Mouse (Mus musculus) erythroid progenitor cell, adult 5-6 weeks (primary cell): ENCODE results near the gene Gfm1. TPM values are rescaled to one million over a fixed set of nuclear protein-coding genes. Genes with fewer than 3 reads are reported as not detected.

Experiments used
- ATAC-seq: replicated peaks from 2 replicates; pipeline ENCODE4 v1.8.0; 2016; ENCODE audit warnings: moderate number of reproducible peaks, mild to moderate bottlenecking, moderate TSS enrichment, inconsistent platforms; ENCODE audit not compliant: poor library complexity, low FRiP score, severe bottlenecking
- total RNA-seq, 2 experiments: library from RNA; stranded (forward) in 1 of 2; stranded (reverse) in 1 of 2; fragments of 150-400 nt in 1 of 2; fragments of 186-747, 209-891 nt in 1 of 2; gene quantifications; 2 replicates each; pipeline versions ENCODE4 v1.2.3 to v1.2.4; 2015 to 2017; ENCODE audit warnings: low replicate concordance in 2 of 2

Gene Gfm1
- total RNA-seq, 2 experiments from 2014 or later: 13.4 to 23.8 TPM

DNA sequence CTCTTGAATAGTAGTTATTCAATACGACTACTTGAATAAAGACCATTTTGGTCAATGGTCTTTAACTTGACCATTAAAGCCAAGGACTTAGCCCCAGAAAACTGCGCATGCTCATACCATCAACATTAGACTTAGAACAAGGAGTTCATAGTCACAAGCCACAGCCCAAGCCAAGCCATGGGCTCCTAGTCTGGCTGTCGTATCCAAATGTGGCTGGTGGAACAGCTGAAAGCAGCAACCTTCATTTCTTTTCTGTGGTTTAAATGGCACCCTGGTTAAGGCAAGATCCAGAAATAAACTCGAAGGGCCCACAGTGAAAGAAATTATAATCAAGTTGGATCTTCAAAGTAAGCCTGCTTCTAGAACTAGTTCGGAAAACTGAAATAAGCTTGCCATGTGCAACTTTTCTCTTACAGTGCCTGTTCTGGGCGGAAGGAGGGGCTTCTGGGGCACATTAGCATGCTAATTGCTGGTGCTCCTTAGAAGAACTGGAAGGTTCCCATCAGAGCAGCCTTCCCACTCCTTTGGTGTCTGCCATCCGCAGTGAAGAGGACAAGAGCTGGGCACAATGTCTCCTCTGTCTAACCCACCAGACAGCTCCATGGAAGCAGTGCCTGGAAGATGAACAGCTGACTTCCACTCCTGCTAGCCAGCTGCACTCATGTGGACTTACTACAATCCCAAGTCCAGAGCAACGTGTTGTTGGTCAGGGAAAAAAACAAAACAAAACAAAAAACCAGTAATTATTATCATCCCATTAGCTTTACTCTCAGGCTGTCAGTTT is 62.4 kb downstream of the Gfm1 start:
- ATAC-seq: no peak

DNA sequence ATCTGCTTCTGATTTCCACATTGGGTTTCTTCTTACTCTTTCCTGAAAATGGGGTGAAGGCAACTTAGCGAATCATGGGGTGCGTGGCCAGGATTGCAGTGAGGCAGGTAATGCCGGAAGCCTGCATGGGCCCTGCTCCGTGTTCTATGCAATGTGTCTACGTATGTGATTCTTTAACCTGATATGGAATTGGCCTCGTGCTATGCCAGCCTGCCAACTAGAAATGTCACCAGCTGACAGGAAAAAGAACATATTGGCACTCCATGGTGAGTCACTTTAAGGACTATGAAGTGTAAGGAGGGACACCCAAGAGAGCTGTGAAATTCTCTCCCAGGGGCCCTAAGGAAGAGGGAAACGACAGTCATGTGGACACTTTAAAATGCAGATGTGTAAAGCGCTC is 63.2 kb downstream of the Gfm1 start:
- ATAC-seq: no peak

DNA sequence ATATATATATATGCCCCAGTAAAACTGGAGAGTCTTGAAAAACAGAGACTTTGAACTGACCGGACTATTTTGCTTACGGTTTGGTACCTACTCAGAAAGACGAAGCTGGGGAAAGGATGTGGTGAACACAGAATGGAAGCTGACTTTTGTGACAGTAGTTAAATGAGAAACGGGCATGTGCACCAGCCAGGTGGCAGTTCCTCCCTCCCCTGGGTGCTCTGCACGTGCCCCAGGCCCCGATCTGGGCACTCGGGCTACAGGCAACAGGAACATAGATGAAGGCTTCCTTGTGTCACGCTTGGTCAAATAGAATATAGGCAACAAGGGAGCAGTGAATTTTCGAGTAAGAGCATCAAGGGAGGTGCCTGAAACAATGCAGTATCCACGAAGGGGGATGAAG is 66.4 kb downstream of the Gfm1 start:
- no peak for ATAC-seq

DNA sequence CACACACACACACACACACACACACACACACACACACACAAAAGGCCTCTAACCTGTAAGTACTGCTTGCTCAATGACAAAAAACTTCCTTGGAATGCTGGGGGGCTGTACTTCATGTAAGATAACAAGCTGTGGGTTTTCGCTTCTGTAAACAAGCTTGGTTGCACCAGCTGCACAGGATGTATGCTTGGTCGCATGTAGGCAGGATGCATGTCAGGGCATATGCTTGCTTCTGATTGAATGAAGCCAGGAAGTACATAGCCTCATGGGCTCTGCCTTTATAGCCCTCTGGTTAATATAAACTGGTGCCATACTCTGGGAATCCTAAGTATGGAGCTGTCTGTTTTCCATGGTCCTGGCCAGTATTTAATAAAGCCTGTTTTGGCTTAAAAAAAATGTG is 68.1 kb downstream of the Gfm1 start:
- ATAC-seq: no peak

DNA sequence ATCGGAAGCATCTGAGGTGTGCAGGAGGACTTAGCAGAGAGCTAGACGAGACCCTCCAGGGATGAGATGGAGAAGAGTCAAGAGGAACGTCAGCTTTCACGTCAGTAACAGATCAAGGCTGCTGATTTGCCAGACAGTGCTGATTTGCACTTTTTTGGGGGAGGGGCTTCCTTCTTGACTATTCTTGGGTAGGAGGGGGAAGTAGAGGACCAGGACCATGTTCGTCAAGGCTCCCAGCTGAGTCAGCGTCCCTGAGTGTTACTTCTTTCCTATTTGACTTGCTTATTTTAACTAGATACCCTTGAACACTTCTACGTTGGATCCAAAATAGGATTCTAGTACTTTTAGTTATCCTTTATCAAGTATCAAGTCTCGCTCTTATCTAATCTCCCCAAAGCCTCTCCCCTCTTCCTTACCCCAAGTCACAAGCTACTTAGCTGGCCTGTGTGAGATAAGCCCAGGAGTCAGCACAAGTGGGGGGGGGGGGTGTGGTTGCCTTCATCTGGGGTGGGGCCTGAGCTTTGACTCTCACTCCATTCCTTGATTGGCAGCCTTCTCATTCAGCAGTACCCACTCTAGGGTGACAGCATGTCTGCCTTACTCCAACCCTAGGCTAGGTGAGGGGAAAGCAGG is 69.0 kb downstream of the Gfm1 start:
- no peak for ATAC-seq

DNA sequence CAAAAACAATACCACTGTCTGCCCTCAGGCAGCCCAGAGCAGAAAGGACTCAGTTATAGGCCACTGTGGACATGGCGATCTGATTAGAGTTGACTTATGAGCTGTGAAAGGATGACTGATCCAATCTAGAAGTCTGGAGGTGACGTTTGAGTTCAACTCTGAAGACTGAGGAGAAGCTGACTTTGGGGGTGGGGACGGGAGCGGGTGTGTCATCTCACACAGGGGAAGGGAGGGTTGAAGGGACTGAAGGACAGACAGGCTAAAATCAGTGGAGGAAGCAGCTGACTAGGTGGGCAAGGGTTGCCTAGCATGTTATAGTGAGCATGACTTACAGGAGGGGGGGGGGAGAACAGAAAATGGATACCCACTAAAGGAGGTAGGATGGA is 69.5 kb downstream of the Gfm1 start:
- ATAC-seq: no peak

DNA sequence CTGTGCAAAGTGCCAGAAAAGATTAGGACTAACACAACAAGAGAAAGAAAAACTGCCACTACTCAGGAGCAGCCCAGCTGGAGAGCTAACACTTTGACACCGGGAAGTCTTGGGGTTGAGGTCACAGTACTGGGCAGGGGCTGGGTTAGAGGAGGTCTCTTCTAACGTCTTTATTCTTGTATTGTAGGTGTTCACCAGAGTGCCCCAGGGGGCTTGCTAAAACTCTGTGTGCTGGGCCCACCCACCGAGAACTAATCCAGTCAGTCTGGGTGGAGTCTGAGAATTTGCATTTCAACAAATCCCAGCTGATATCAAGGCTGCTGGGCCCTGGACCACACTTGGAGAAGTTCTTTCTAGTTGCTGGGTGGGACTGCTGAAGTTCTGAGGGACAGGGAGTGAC is 74.0 kb downstream of the Gfm1 start:
- no peak for ATAC-seq

DNA sequence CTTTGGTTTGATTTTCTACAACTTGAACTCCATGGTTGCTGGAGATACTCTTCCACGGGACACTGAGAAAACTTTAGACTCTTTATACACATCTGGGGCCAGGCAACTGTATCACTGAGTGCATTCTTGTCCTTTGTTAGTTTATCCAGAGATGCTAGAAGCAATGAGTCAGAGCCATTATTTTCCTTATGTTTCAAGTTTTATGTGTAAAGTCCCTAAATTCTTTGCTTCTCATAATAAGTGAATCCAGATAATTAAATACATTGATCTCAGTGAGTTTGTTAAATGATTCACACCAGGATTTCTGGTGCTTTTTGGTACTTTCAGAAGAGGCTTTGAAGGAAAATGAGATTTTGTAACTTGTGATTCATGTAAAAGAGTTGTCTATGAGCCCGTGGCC is 75.4 kb downstream of the Gfm1 start:
- no peak for ATAC-seq

DNA sequence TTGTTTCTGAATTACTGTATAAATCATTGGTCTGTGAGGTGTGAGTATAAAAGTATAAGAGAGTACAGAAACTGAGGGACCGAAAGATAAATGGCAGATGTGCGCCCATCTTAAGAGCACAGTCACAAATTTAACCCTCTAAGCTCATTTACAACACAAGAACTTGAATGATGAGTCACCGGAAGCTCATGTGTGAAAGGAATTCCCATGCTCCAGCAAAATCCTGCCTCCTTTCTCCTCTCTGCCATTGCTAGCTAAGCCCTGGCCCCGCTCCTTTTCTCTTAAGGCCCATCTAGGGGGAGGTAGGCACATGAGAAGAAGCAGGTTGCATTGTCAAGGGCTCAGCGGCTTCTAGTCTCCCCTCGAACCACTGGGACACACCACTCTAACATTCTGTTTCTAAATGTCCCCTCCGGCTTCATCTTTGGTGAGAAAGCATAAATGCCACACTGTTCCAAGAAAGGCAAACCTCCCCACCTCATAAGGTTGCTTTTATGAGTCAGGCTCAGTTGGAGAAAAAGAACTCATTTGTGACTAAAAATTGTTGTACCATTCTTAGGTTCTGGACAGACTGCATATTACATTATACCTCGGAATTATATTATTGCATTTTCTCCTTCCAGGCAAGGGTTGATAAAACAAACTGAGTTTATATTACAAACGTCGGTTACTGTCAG is 78.5 kb downstream of the Gfm1 start:
- no peak for ATAC-seq

DNA sequence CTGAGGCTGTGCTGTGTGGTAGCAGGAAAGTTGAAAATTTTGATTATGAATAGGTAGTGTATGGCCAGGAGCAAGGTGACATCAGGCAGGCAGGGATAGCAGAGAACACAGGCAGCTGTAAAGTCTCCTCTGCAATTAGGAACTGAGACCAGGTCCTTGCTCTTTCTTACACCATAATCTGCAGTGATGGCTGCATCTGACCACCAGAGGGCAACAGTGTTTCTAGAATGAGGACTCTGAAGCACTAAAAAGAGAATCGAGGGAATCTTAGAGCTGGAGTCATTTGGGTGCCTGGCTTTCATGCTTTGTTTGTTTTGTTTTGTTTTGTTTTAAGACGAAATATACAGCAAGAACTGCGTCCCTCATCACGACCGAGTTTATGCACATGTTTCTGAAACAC is 82.9 kb downstream of the Gfm1 start:
- ATAC-seq: peak; percentile 78

DNA sequence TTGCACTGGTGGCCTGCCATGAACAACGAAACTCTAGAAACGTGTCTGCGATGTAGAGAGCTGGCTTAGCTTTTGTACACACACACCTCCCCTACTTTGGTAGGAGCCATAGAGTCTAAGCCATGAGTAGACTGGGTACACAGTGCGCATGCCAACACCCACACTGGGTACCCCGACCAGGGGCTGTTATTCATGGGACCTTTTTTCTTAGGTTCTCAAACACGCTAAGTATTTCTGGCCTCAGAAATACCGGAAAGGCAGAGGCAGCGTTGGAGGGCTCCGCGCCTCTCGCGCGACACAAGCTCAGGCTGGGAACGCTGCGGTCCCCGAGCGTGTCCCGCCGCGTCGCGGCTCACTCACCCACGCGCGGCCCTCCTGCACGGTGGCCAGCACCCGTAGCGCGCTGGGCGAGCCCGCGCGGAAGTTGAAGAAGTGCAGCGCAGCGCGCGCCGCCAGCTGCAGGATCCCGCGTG is 84.9 kb downstream of the Gfm1 start:
- ATAC-seq: no peak

DNA sequence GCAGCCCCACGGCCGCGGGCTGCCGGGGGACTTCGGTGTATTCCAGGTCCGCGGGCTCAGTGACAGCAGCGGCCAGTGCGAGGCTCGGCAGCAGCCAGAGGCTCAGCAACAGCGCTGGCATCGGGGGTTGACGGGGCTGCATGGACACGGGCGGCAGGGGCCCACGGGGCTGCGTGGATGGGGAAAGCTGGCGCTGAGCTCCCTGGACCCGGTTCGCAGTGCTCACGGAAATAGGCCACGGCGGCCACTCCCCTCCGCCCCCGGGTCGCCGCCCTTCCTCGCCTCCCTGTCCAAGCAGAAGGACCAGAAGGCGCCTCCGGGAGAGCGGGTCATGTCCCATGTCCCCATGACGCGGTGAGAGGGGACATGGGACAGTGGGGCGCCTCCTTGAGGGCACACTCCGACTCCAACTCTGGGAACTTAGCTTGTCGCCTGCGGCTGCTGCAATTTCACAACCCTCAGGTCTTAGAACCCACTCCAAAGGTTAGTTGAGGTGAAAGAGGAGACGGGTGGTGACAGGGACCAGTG is 85.4 kb downstream of the Gfm1 start, which contains the start of gene Rarres1:
Rarres1 (minus strand) TSS at position 250 of the 528 bp plus-strand sequence.
- ATAC-seq: no peak

DNA sequence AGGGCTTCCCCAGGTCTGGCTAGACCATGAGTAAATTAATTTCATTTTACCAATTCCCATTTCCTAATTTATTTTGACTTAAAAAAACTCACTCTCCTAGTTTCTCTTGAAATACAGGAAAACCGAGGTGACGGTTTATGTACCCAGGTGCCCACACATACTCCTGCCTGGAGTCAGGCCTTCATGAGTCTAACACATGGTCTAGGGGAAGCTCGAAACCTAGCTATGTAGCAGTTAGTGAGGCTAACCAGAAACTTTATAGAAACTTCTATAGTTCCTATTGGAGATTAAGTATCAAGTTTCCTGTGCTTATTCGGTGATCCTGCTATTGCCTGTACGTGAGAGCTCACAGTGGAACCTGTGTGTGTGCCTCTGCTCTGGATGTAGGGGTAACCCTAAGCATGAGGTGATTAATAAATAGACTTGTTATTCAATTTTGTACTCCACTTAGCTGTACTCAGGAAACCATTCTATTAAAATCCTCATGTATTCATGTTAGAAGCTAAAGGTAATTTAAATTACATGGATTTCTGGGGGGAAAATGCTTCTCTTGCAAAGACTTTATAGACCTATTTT is 90.8 kb downstream of the Gfm1 start:
- ATAC-seq: no peak

DNA sequence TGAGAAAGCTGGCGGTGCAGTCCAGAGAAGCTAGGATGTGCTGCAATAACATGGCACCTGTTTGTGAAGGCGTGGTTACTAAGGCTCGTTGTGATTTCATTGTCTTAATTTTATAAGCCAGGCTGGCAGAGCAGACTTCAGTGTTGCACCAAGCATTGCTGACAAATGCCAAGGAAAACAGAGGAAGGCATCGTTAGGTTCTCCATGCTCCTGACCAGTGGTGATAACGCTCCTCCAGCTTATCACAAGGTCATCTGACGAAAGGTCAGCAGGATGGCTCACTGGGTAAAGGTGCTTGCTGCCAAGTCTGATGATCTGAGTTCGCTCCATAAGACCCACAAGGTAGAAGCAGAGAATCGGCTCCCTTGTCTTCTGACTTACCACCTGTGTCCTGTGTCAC is 92.8 kb downstream of the Gfm1 start:
- ATAC-seq: no peak

DNA sequence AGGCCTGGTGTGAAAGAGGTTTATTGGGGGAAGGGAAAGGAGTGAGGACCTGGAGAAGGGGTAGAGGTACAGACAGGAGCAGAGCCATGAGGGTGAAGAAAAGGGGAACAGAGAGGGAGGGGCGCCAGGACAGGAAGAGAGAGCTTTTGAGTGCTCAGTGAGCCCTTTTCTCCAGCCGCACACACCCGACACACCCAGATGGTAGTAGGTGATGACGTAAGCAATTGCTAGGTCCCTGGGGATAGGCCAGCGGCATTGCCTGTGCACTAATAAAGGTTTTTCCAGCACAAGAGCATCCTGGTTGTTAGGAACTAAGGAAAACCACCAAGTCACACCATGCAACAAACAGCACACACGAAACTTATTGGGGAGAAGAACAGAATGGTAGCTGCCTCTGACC is 94.9 kb downstream of the Gfm1 start:
- ATAC-seq: no peak

Other genes starting within 250 kb of the Gfm1 start
- gene Mlf1, start 56.0 kb upstream of the Gfm1 start, total RNA-seq (2015; ENCODE audit: low replicate concordance): not detected in 2 replicates
- not detected in 2 replicates for gene Mlf1, start 56.0 kb upstream of the Gfm1 start, total RNA-seq (2017; ENCODE audit: low replicate concordance)
- gene Gm17402, start 54.9 kb upstream of the Gfm1 start, total RNA-seq (2015; ENCODE audit: low replicate concordance): not detected in 2 replicates
- not detected in 2 replicates for gene Gm17402, start 54.9 kb upstream of the Gfm1 start, total RNA-seq (2017; ENCODE audit: low replicate concordance)
- 6.8 and 8.8 TPM in 2 replicates for gene Lxn, start 33.8 kb downstream of the Gfm1 start, total RNA-seq (2015; ENCODE audit: low replicate concordance)
- gene Lxn, start 33.8 kb downstream of the Gfm1 start, total RNA-seq (2017; ENCODE audit: low replicate concordance): 0.38 and 1.8 TPM in 2 replicates
- gene Rarres1, start 85.4 kb downstream of the Gfm1 start, total RNA-seq (2015; ENCODE audit: low replicate concordance): not detected in 2 replicates
- not detected in 2 replicates for gene Rarres1, start 85.4 kb downstream of the Gfm1 start, total RNA-seq (2017; ENCODE audit: low replicate concordance)
- gene Mfsd1, start 152.6 kb downstream of the Gfm1 start, total RNA-seq (2015; ENCODE audit: low replicate concordance): 19.5 and 23.1 TPM in 2 replicates
- 42.1 and 46.1 TPM in 2 replicates for gene Mfsd1, start 152.6 kb downstream of the Gfm1 start, total RNA-seq (2017; ENCODE audit: low replicate concordance)